Mouse (Mus musculus) midbrain, embryonic 16.5 days (tissue): ENCODE results near the gene Pramef6. TPM values are rescaled to one million over a fixed set of nuclear protein-coding genes. Genes with fewer than 3 reads are reported as not detected.
"Not testable (repeated sequence)": the region's sequence is repeated elsewhere in the genome, so short reads cannot be mapped to it uniquely, and the experiment has no call there.

ENCODE experiments used
- ATAC-seq: fragments of 200-750 bp; cut with Nextera tagmentation; 2 replicates; pipeline ENCODE4 v1.8.0; 2017; ENCODE audit warnings: moderate TSS enrichment
- H3K27ac ChIP-seq: fragments of 300-500 bp; sonication (generic); 2 replicates; pipeline ENCODE4 v1.5.1; 2014; ENCODE audit warnings: mild to moderate bottlenecking, low read length, mixed read lengths
- H3K27me3 ChIP-seq: fragments of 300-500 bp; sonication (generic); 2 replicates; pipeline ENCODE4 v1.6.1; 2014; ENCODE audit warnings: low read depth, low read length, mixed read lengths; ENCODE audit not compliant: control insufficient read depth, insufficient read depth
- H3K36me3 ChIP-seq: fragments of 300-500 bp; sonication (generic); 2 replicates; pipeline ENCODE4 v1.6.1; 2014; ENCODE audit warnings: mild to moderate bottlenecking, low read length, moderate library complexity, mixed read lengths; ENCODE audit not compliant: control insufficient read depth, insufficient read depth
- H3K4me1 ChIP-seq: fragments of 300-500 bp; sonication (generic); 2 replicates; pipeline ENCODE4 v1.6.1; 2014; ENCODE audit warnings: mild to moderate bottlenecking, low read length, mixed read lengths; ENCODE audit not compliant: control insufficient read depth, insufficient read depth
- H3K4me2 ChIP-seq: fragments of 300-500 bp; sonication (generic); 2 replicates; pipeline ENCODE4 v1.6.1; 2014; ENCODE audit warnings: mild to moderate bottlenecking, low read length, mixed read lengths
- H3K4me3 ChIP-seq: fragments of 300-500 bp; sonication (generic); 2 replicates; pipeline ENCODE4 v1.5.1; 2014; ENCODE audit warnings: low read depth, mild to moderate bottlenecking, low read length, moderate library complexity, mixed read lengths
- H3K9ac ChIP-seq: fragments of 300-500 bp; sonication (generic); 2 replicates; pipeline ENCODE4 v1.6.1; 2014; ENCODE audit warnings: low read depth, low read length, mixed read lengths
- H3K9me3 ChIP-seq: fragments of 300-500 bp; sonication (generic); replicated peaks from 2 replicates; pipeline ENCODE4 v1.6.1; 2014; ENCODE audit warnings: mild to moderate bottlenecking, low read length, mixed read lengths; ENCODE audit not compliant: control insufficient read depth, poor library complexity, severe bottlenecking
- WGBS: fragments of 180-500 bp; shearing (Covaris S2); extraction: QIAGEN DNeasy Blood & Tissue Kit; methylation state at CpG from one replicate; pipeline ENCODE4 v1.1.7; 2014; 5-methylcytosine and 5-hydroxymethylcytosine counted together
- polyA plus RNA-seq: library from polyadenylated mRNA; unstranded; fragments of >200 nt; fragmentation: Nextera tagmentation; extraction: Ambion mirVana; gene quantifications from 2 replicates; pipeline ENCODE4 v1.2.1, GENCODE M21; 2015

The Pramef6 gene
- not detected in 2 replicates for polyA plus RNA-seq

DNA sequence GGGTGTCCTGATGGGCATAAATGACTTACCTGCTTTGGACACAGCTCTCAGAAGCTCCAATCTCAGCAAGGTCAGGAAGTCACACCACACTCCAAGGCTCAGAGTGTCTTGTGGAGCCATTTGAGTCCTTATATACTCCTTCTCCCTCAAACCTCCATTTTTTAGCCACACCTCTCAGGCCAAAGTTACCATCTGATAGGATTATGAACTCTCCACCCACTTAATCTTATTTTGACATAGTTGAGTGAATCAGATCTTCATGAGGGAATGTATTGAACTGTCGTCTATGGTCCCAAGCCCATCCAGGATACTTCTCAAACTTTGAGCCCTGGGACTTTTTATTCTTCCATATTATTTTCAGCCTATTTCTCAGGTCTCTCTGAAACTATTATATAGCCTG, at the start of gene Pramef6:
TSS of gene Pramef6 (minus strand) at position 101 of the 400 bp plus-strand sequence.
- H3K9me3 ChIP-seq, H3K27me3 ChIP-seq, ATAC-seq, H3K4me2 ChIP-seq, H3K4me1 ChIP-seq, H3K27ac ChIP-seq, H3K9ac ChIP-seq, H3K36me3 ChIP-seq, H3K4me3 ChIP-seq: not testable (repeated sequence)
- 85% methylated on average over 1 of the region's 1 CpGs for WGBS

DNA sequence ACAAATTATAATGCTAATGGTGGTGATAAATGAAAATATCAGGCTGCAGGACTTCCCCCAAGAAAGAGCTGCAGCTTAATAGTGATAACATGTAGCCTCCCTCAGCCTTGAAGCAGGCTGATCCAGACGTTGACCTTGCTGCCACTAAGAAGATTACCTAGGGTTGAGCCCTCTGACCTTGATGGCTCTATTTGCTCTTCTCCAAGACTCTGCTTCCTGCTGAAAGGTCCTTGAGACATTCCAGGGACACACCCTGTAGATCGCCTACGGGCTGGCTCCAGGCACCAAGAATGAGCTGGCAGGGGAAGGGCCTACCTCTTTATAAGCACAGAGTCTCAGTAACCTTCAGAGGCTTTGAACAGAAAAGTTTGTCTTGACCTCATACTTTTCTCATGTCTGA, 5.8 kb downstream of the Pramef6 start:
- H3K4me2 ChIP-seq, H3K27me3 ChIP-seq, ATAC-seq, H3K27ac ChIP-seq, H3K36me3 ChIP-seq, H3K4me1 ChIP-seq, H3K9ac ChIP-seq, H3K4me3 ChIP-seq: not testable (repeated sequence)
- 81% methylated on average over 3 of the region's 3 CpGs for WGBS
- H3K9me3 ChIP-seq, result peaks cover 11% of the 10 kb centered on the region

DNA sequence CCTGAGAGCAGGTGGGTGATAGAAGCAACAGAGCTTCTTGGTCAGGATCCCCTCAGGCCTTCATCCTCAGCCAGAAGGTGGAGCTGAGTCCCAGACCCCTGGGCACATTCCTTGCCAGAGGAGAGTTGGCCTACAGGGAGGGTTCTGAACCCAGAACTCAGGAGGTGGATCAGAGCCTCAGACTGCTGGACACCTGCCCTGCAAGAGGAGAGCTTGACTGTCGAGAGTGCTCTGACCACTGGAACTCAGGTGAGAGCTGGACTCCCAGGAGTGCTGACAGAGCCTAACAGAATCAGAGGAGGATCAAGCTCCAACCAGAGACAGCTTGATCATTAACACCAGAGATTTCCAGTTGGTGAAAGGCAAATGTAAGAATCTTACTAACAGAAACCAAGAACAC, 17.8 kb downstream of the Pramef6 start:
- not testable (repeated sequence) for H3K27me3 ChIP-seq, H3K36me3 ChIP-seq, H3K4me3 ChIP-seq, H3K27ac ChIP-seq, H3K4me2 ChIP-seq, H3K9me3 ChIP-seq, ATAC-seq, H3K4me1 ChIP-seq, H3K9ac ChIP-seq
- WGBS, result 68% methylated on average over 1 of the region's 1 CpGs

DNA sequence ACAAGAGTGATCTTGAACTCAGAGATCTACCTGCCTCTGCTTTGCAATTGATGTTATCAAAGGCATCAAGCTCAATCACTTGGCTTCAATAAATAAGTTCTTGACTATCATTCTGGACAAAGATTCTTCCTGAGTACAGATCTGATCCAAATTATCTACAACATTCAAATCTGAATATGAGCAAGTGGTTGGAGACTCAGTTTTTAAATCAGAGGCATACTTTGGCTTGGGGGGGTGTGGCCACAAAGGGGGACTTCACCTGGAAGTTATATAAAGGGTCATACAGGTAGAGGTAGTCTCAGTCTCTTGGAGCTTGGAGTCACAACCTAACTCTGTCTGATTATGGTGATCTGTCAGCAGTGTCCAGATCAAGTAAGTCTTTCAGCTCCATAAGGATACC, 54.0 kb downstream of the Pramef6 start, which contains the start of gene Gm13103:
TSS of gene Gm13103 (plus strand) at position 301 of the 400 bp plus-strand sequence.
- not testable (repeated sequence) for ATAC-seq, H3K4me2 ChIP-seq

More for the DNA sequence above, 54.0 kb downstream of the Pramef6 start, which contains the start of gene Gm13103:
- H3K4me3 ChIP-seq, H3K27ac ChIP-seq, H3K36me3 ChIP-seq, H3K27me3 ChIP-seq, H3K4me1 ChIP-seq, H3K9ac ChIP-seq: not testable (repeated sequence)
- peaks cover 14% of the 10 kb centered on the region for H3K9me3 ChIP-seq

Other genes with a start within 250 kb of the Pramef6 start
- gene Gm13088, start 243.1 kb downstream of the Pramef6 start, polyA plus RNA-seq, result not detected in 2 replicates
- not detected in 2 replicates for gene Gm13089, start 197.7 kb downstream of the Pramef6 start, polyA plus RNA-seq
- not detected in 2 replicates for gene Gm13078, start 180.9 kb downstream of the Pramef6 start, polyA plus RNA-seq
- not detected in 2 replicates for gene Gm13023, start 111.0 kb downstream of the Pramef6 start, polyA plus RNA-seq
- gene Gm13084, start 84.3 kb downstream of the Pramef6 start, polyA plus RNA-seq, result not detected in 2 replicates
- gene Gm13103, start 53.9 kb downstream of the Pramef6 start, polyA plus RNA-seq, result not detected in 2 replicates
- not detected in 2 replicates for gene Pramef25, start 50.6 kb upstream of the Pramef6 start, polyA plus RNA-seq
- gene Gm13101, start 66.6 kb upstream of the Pramef6 start, polyA plus RNA-seq, result not detected in 2 replicates
- not detected in 2 replicates for gene Pramef17, start 94.0 kb upstream of the Pramef6 start, polyA plus RNA-seq
- not detected in 2 replicates for gene Pramel4, start 158.7 kb upstream of the Pramef6 start, polyA plus RNA-seq
- not detected in 2 replicates for gene Gm13102, start 206.1 kb upstream of the Pramef6 start, polyA plus RNA-seq